In genomic region chr1:45501437-45501836, GRCm38 (mm10) we compare ENCODE assay signal across 8 mouse cellular contexts. TPM values are rescaled to one million over a fixed set of nuclear protein-coding genes. Genes with fewer than 3 reads are reported as not detected.
DNase-seq lines count a peak whose midpoint lies in the region; ATAC-seq and TF ChIP-seq lines count a peak whose summit lies in the region.
"Had no signal": no experiment of that assay in that cellular context is flagged by ENCODE, and none has a peak within 500 bp of the region (broad histone marks: within the 10 kb centered on the region; RNA-seq: fewer than 3 reads in every experiment).

No protein-coding gene starts in this region.

- H3K9ac ChIP-seq in lung, postnatal 0 days (replicated peaks; ENCODE audit: low read depth) = 0 out of 2 replicates have a peak overlapping the region, but pooled peaks have one; percentile 47
- H3K9ac ChIP-seq in forebrain, embryonic 13.5 days = no peak overlapping the region
- peak overlapping the region; percentile 81 for H3K9ac ChIP-seq in limb, embryonic 13.5 days
- peak overlapping the region; percentile 72 for H3K9ac ChIP-seq in stomach, embryonic 16.5 days (ENCODE audit: low read length)

- TF ChIP-seq EP300 in lung, postnatal 0 days (IDR thresholded peaks at IDR 0.05) = no peak

- H3K9me3 ChIP-seq in lung, postnatal 0 days (ENCODE audit: low read length) = no peaks in the 10 kb centered on the region
- H3K9me3 ChIP-seq in forebrain, embryonic 13.5 days (replicated peaks) = no peaks in the 10 kb centered on the region
- no peaks in the 10 kb centered on the region for H3K9me3 ChIP-seq in limb, embryonic 13.5 days
- no peaks in the 10 kb centered on the region for H3K9me3 ChIP-seq in stomach, embryonic 16.5 days (replicated peaks; ENCODE audit: control insufficient read depth, low read length)

- H3K36me3 ChIP-seq in lung, postnatal 0 days (ENCODE audit: insufficient read depth, low read length) = no peaks in the 10 kb centered on the region
- H3K36me3 ChIP-seq in forebrain, embryonic 13.5 days (ENCODE audit: poor library complexity, severe bottlenecking) = no peaks in the 10 kb centered on the region
- H3K36me3 ChIP-seq in limb, embryonic 13.5 days = no peaks in the 10 kb centered on the region
- no peaks in the 10 kb centered on the region for H3K36me3 ChIP-seq in stomach, embryonic 16.5 days (ENCODE audit: control insufficient read depth, insufficient read depth, low read length)

- WGBS in lung, postnatal 0 days = 42% methylated on average over 6 of the region's 6 CpGs
- WGBS in forebrain, embryonic 13.5 days = 57% methylated on average over 6 of the region's 6 CpGs
- WGBS in limb, embryonic 13.5 days = 27% methylated on average over 6 of the region's 6 CpGs
- 30% methylated on average over 6 of the region's 6 CpGs for WGBS in stomach, embryonic 16.5 days

- no peaks in the 10 kb centered on the region for H3K27me3 ChIP-seq in lung, postnatal 0 days (replicated peaks; ENCODE audit: insufficient read depth, low read length)
- H3K27me3 ChIP-seq in forebrain, embryonic 13.5 days = no peaks in the 10 kb centered on the region
- no peaks in the 10 kb centered on the region for H3K27me3 ChIP-seq in limb, embryonic 13.5 days
- no peaks in the 10 kb centered on the region for H3K27me3 ChIP-seq in stomach, embryonic 16.5 days (ENCODE audit: control insufficient read depth, insufficient read depth, low read length)

- DNase-seq in lung, postnatal 0 days (ENCODE audit: low spot score) = peak; percentile 68
- no peak for DNase-seq in lung, postnatal 4 days
- DNase-seq in left cerebral cortex, adult 8-10 months (ENCODE audit: low spot score in 2 of 2) = no peak
- DNase-seq in adrenal gland, postnatal 36 days = no peak
- DNase-seq: thymus, postnatal 4 days had no signal

- H3K4me2 ChIP-seq in lung, postnatal 0 days (replicated peaks; ENCODE audit: low read depth, low read length) = peak overlapping the region; percentile 52
- peak overlapping the region; percentile 62 for H3K4me2 ChIP-seq in forebrain, embryonic 13.5 days
- H3K4me2 ChIP-seq in limb, embryonic 13.5 days (replicated peaks) = peak overlapping the region; percentile 63
- H3K4me2 ChIP-seq in stomach, embryonic 16.5 days (ENCODE audit: low read depth, low read length) = peak overlapping the region; percentile 45

- peak; percentile 37 for TF ChIP-seq CTCF in lung, postnatal 0 days (IDR thresholded peaks at IDR 0.05)

- H3K4me1 ChIP-seq in lung, postnatal 0 days (ENCODE audit: insufficient read depth, low read depth, low read length) = no peaks in the 10 kb centered on the region
- H3K4me1 ChIP-seq in forebrain, embryonic 13.5 days = no peaks in the 10 kb centered on the region
- H3K4me1 ChIP-seq in limb, embryonic 13.5 days = peaks cover 14% of the 10 kb centered on the region
- H3K4me1 ChIP-seq in stomach, embryonic 16.5 days (ENCODE audit: control insufficient read depth, insufficient read depth, low read length) = peaks cover 6% of the 10 kb centered on the region; the same call in 1 of the 2 replicates

- no peak for ATAC-seq in lung, postnatal 0 days
- 0 out of 2 replicates have a peak, but pooled peaks have one; percentile 6 for ATAC-seq in forebrain, embryonic 13.5 days
- no peak for ATAC-seq in limb, embryonic 13.5 days (ENCODE audit: low FRiP score, low read depth)
- no peak for ATAC-seq in stomach, embryonic 16.5 days (ENCODE audit: insufficient read depth, low FRiP score)

- peak overlapping the region; percentile 43 for H3K4me3 ChIP-seq in lung, postnatal 0 days (ENCODE audit: low read depth, low read length)
- peak overlapping the region; percentile 40 for H3K4me3 ChIP-seq in forebrain, embryonic 13.5 days
- H3K4me3 ChIP-seq in limb, embryonic 13.5 days = peak overlapping the region; percentile 64
- H3K4me3 ChIP-seq in stomach, embryonic 16.5 days (replicated peaks; ENCODE audit: low read length) = peak overlapping the region; percentile 56

- H3K27ac ChIP-seq in lung, postnatal 0 days (ENCODE audit: low read length) = peak overlapping the region; percentile 66; the same call in 1 of the 2 replicates
- H3K27ac ChIP-seq in forebrain, embryonic 13.5 days = no peak overlapping the region
- H3K27ac ChIP-seq in limb, embryonic 13.5 days = peak overlapping the region; percentile 95
- H3K27ac ChIP-seq in stomach, embryonic 16.5 days (ENCODE audit: low read length) = peak overlapping the region; percentile 76

RNA-seq across cellular contexts. Expression of gene Col5a2, which starts 1.6 kb away (rescaled TPM):
- polyA plus RNA-seq in lung, postnatal 0 days (2015; fragmentation: Nextera tagmentation; extraction: Ambion mirVana) = 51.8 and 57.6 TPM in 2 replicates
- polyA plus RNA-seq in forebrain, embryonic 13.5 days (2015; fragmentation: Nextera tagmentation; extraction: Ambion mirVana) = 11.8 TPM in 2 replicates
- polyA plus RNA-seq in limb, embryonic 13.5 days (2015; fragmentation: Nextera tagmentation; extraction: Ambion mirVana) = 108 and 125 TPM in 2 replicates
- polyA plus RNA-seq in stomach, embryonic 16.5 days (2015; fragmentation: Nextera tagmentation; extraction: Ambion mirVana) = 120 and 127 TPM in 2 replicates
- total RNA-seq in left cerebral cortex, adult 8-10 months (2022) = 1 to 10 TPM; 1.7 to 2.7 (median 1.9) TPM
- 10 to 100 TPM; 11.4 to 23.9 TPM for total RNA-seq in adrenal gland, postnatal 36 days (2021)
